8 mouse cellular contexts compared by ENCODE assay signal in genomic region chr17:34039562-34040450, GRCm38 (mm10). TPM values are rescaled to one million over a fixed set of nuclear protein-coding genes. Genes with fewer than 3 reads are reported as not detected.
DNase-seq lines count a peak whose midpoint lies in the region; ATAC-seq lines count a peak whose summit lies in the region.

No protein-coding gene starts in this region.

- no peak overlapping the region; the same call in 1 of the 2 replicates for H3K9ac ChIP-seq in embryonic facial prominence, embryonic 11.5 days (replicated peaks; ENCODE audit: low read length)
- H3K9ac ChIP-seq in heart, embryonic 14.5 days (ENCODE audit: low read length): 0 out of 2 replicates have a peak overlapping the region, but pooled peaks have one; percentile 22
- H3K9ac ChIP-seq in limb, embryonic 15.5 days: peak overlapping the region; percentile 21; the same call in 1 of the 2 replicates

- ATAC-seq in frontal cortex, adult (ENCODE audit: low TSS enrichment): 0 out of 2 replicates have a peak, but pooled peaks have one; percentile 14
- no peak for ATAC-seq in embryonic facial prominence, embryonic 11.5 days (replicated peaks; ENCODE audit: insufficient number of reproducible peaks, low FRiP score, low TSS enrichment, low read depth)
- no peak for ATAC-seq in heart, embryonic 14.5 days (ENCODE audit: insufficient number of reproducible peaks, insufficient read depth, low FRiP score, low read depth)
- no peak for ATAC-seq in limb, embryonic 15.5 days (ENCODE audit: insufficient number of reproducible peaks, low FRiP score, low TSS enrichment, low read depth)
- no peak for ATAC-seq in erythroblast, adult 5-6 weeks (replicated peaks; ENCODE audit: low FRiP score, poor library complexity, severe bottlenecking)

- 22% methylated on average over 17 of the region's 17 CpGs for WGBS in embryonic facial prominence, embryonic 11.5 days
- WGBS in heart, embryonic 14.5 days: 20% methylated on average over 17 of the region's 17 CpGs
- WGBS in limb, embryonic 15.5 days: 20% methylated on average over 17 of the region's 17 CpGs

- H3K27ac ChIP-seq in embryonic facial prominence, embryonic 11.5 days (replicated peaks; ENCODE audit: low read depth, low read length): no peak overlapping the region
- H3K27ac ChIP-seq in heart, embryonic 14.5 days (replicated peaks in 1 of 2; ENCODE audit: control insufficient read depth in 1 of 2, insufficient read depth in 1 of 2, low read depth in 2 of 2, low read length in 2 of 2): no peak overlapping the region
- H3K27ac ChIP-seq in limb, embryonic 15.5 days: peak overlapping the region; percentile 84

- H3K4me1 ChIP-seq in embryonic facial prominence, embryonic 11.5 days (ENCODE audit: control insufficient read depth, insufficient read depth, low read length): peaks cover 5% of the 10 kb centered on the region
- peaks cover 10 to 22% of the 10 kb centered on the region in 2 experiments for H3K4me1 ChIP-seq in heart, embryonic 14.5 days (ENCODE audit: control insufficient read depth in 2 of 2, insufficient read depth in 2 of 2, low read length in 2 of 2)
- H3K4me1 ChIP-seq in limb, embryonic 15.5 days: peaks cover 46% of the 10 kb centered on the region

- H3K27me3 ChIP-seq in embryonic facial prominence, embryonic 11.5 days (ENCODE audit: control insufficient read depth, insufficient read depth, low read length): peaks cover 2% of the 10 kb centered on the region; the same call in 1 of the 2 replicates
- peaks cover 39% of the 10 kb centered on the region for H3K27me3 ChIP-seq in heart, embryonic 14.5 days (ENCODE audit: control insufficient read depth, insufficient read depth, low read length)
- peaks cover 27% of the 10 kb centered on the region for H3K27me3 ChIP-seq in limb, embryonic 15.5 days

- H3K36me3 ChIP-seq in embryonic facial prominence, embryonic 11.5 days (replicated peaks; ENCODE audit: control insufficient read depth, insufficient read depth, low read depth, low read length): peaks cover 2% of the 10 kb centered on the region; the same call in 1 of the 2 replicates
- H3K36me3 ChIP-seq in heart, embryonic 14.5 days (ENCODE audit: control insufficient read depth, insufficient read depth, low read length): peaks cover 31% of the 10 kb centered on the region
- H3K36me3 ChIP-seq in limb, embryonic 15.5 days: peaks cover 32% of the 10 kb centered on the region

- DNase-seq in frontal cortex, postnatal 36 days (ENCODE audit: low spot score in 2 of 2): no peak
- DNase-seq in 3T3-L1 (ENCODE audit: low read depth, low spot score): peak; percentile 71
- DNase-seq in embryonic facial prominence, embryonic 11.5 days (ENCODE audit: low spot score): peak; percentile 17
- no peak for DNase-seq in urinary bladder, postnatal 10 days (ENCODE audit: low spot score)

- no peak overlapping the region for H3K4me3 ChIP-seq in embryonic facial prominence, embryonic 11.5 days (ENCODE audit: low read depth, low read length)
- H3K4me3 ChIP-seq in heart, embryonic 14.5 days (ENCODE audit: control insufficient read depth in 1 of 2, insufficient read depth in 1 of 2, low read depth in 1 of 2, low read length in 2 of 2): peak overlapping the region in 1 of 2 experiments; percentile 21; a peak in 2 of 4 replicates
- H3K4me3 ChIP-seq in limb, embryonic 15.5 days: peak overlapping the region; percentile 42

- H3K9me3 ChIP-seq in embryonic facial prominence, embryonic 11.5 days (replicated peaks; ENCODE audit: control insufficient read depth, low read length): no peaks in the 10 kb centered on the region
- H3K9me3 ChIP-seq in heart, embryonic 14.5 days (ENCODE audit: control insufficient read depth, low read length): no peaks in the 10 kb centered on the region
- no peaks in the 10 kb centered on the region for H3K9me3 ChIP-seq in limb, embryonic 15.5 days

- H3K4me2 ChIP-seq in embryonic facial prominence, embryonic 11.5 days (ENCODE audit: low read depth, low read length): no peak overlapping the region; the same call in 1 of the 2 replicates
- peak overlapping the region; percentile 60 for H3K4me2 ChIP-seq in heart, embryonic 14.5 days (ENCODE audit: low read length)
- peak overlapping the region; percentile 40 for H3K4me2 ChIP-seq in limb, embryonic 15.5 days

RNA-seq across cellular contexts. Expression of gene Col11a2, which starts 0.6 kb away (rescaled TPM):
- 0.70 and 1.0 TPM in 2 replicates for polyA plus RNA-seq in embryonic facial prominence, embryonic 11.5 days (2014; fragmentation: Nextera tagmentation; extraction: Ambion mirVana)
- polyA plus RNA-seq in heart, embryonic 14.5 days (2014; fragmentation: Nextera tagmentation; extraction: Ambion mirVana): 0.32 and 0.51 TPM in 2 replicates
- 94.4 and 96.5 TPM in 2 replicates for polyA plus RNA-seq in limb, embryonic 15.5 days (2015; fragmentation: Nextera tagmentation; extraction: Ambion mirVana)
- total RNA-seq in erythroblast, adult 5-6 weeks (2015; ENCODE audit: low replicate concordance): 1.3 TPM in 1 of 2 replicates, not detected in the other
- 4.3 and 7.0 TPM in 2 replicates for total RNA-seq in erythroblast, adult 5-6 weeks (2017; ENCODE audit: low replicate concordance)

RNA-seq across cellular contexts. Expression of gene Rxrb, which starts 8.2 kb away (rescaled TPM):
- 14.9 and 15.8 TPM in 2 replicates for polyA plus RNA-seq in embryonic facial prominence, embryonic 11.5 days (2014; fragmentation: Nextera tagmentation; extraction: Ambion mirVana)
- 14.2 and 16.4 TPM in 2 replicates for polyA plus RNA-seq in heart, embryonic 14.5 days (2014; fragmentation: Nextera tagmentation; extraction: Ambion mirVana)
- 44.4 and 52.5 TPM in 2 replicates for polyA plus RNA-seq in limb, embryonic 15.5 days (2015; fragmentation: Nextera tagmentation; extraction: Ambion mirVana)
- total RNA-seq in erythroblast, adult 5-6 weeks (2015; ENCODE audit: low replicate concordance): 7.1 and 8.3 TPM in 2 replicates
- total RNA-seq in erythroblast, adult 5-6 weeks (2017; ENCODE audit: low replicate concordance): 10.7 and 12.0 TPM in 2 replicates

RNA-seq across cellular contexts. Expression of gene Slc39a7, which starts 8.3 kb away (rescaled TPM):
- polyA plus RNA-seq in embryonic facial prominence, embryonic 11.5 days (2014; fragmentation: Nextera tagmentation; extraction: Ambion mirVana): 72.1 and 78.3 TPM in 2 replicates
- 48.0 and 53.2 TPM in 2 replicates for polyA plus RNA-seq in heart, embryonic 14.5 days (2014; fragmentation: Nextera tagmentation; extraction: Ambion mirVana)
- 258 and 259 TPM in 2 replicates for polyA plus RNA-seq in limb, embryonic 15.5 days (2015; fragmentation: Nextera tagmentation; extraction: Ambion mirVana)
- total RNA-seq in erythroblast, adult 5-6 weeks (2015; ENCODE audit: low replicate concordance): not detected in 2 replicates
- 11.5 and 16.6 TPM in 2 replicates for total RNA-seq in erythroblast, adult 5-6 weeks (2017; ENCODE audit: low replicate concordance)

RNA-seq across cellular contexts. Expression of gene H2-Ke6, which starts 11.9 kb away (rescaled TPM):
- polyA plus RNA-seq in embryonic facial prominence, embryonic 11.5 days (2014; fragmentation: Nextera tagmentation; extraction: Ambion mirVana): 43.0 and 46.3 TPM in 2 replicates
- polyA plus RNA-seq in heart, embryonic 14.5 days (2014; fragmentation: Nextera tagmentation; extraction: Ambion mirVana): 46.8 and 57.7 TPM in 2 replicates
- polyA plus RNA-seq in limb, embryonic 15.5 days (2015; fragmentation: Nextera tagmentation; extraction: Ambion mirVana): 45.0 and 50.3 TPM in 2 replicates
- 26.5 and 50.7 TPM in 2 replicates for total RNA-seq in erythroblast, adult 5-6 weeks (2015; ENCODE audit: low replicate concordance)
- 15.0 and 17.8 TPM in 2 replicates for total RNA-seq in erythroblast, adult 5-6 weeks (2017; ENCODE audit: low replicate concordance)

RNA-seq across cellular contexts. Expression of gene Ring1, which starts 15.3 kb away (rescaled TPM):
- polyA plus RNA-seq in embryonic facial prominence, embryonic 11.5 days (2014; fragmentation: Nextera tagmentation; extraction: Ambion mirVana): 3.8 and 6.6 TPM in 2 replicates
- polyA plus RNA-seq in heart, embryonic 14.5 days (2014; fragmentation: Nextera tagmentation; extraction: Ambion mirVana): 5.4 and 7.4 TPM in 2 replicates
- 18.1 and 18.9 TPM in 2 replicates for polyA plus RNA-seq in limb, embryonic 15.5 days (2015; fragmentation: Nextera tagmentation; extraction: Ambion mirVana)
- 1.9 and 9.2 TPM in 2 replicates for total RNA-seq in erythroblast, adult 5-6 weeks (2015; ENCODE audit: low replicate concordance)
- total RNA-seq in erythroblast, adult 5-6 weeks (2017; ENCODE audit: low replicate concordance): 2.0 and 2.8 TPM in 2 replicates

Comparison
In these comparisons a context has a peak if more than half of its experiments do, and no peak if none do; other contexts are left out.
1. DNase-seq: peak in 3T3-L1 (single experiment) and embryonic facial prominence, embryonic 11.5 days (single experiment); none in frontal cortex, postnatal 36 days (0 of 2) and urinary bladder, postnatal 10 days (single experiment).
2. RNA of gene Col11a2, which starts 0.6 kb away (polyA plus RNA-seq): 94.4 to 96.5 TPM in limb, embryonic 15.5 days; 0.70 to 1.0 TPM in embryonic facial prominence, embryonic 11.5 days and 0.32 to 0.51 TPM in heart, embryonic 14.5 days; every median in the first group is over 10 times any median in the second.